Mouse (Mus musculus) liver, postnatal 0 days (tissue): ENCODE data around the gene Samm50. TPM values are rescaled to one million over a fixed set of nuclear protein-coding genes. Genes with fewer than 3 reads are reported as not detected.
A peak's percentile ranks its signal among the peaks of the same experiment; 100 is the strongest.

ENCODE experiments used
- ATAC-seq: fragments of 200-750 bp; cut with Nextera tagmentation; 2 replicates; pipeline ENCODE4 v1.8.0; 2017; ENCODE audit warnings: mild to moderate bottlenecking, moderate library complexity
- DNase-seq: peaks from one replicate; pipeline ENCODE4 v3.0.0-alpha.2; 2016
- H3K27ac ChIP-seq: fragments of 300-500 bp; sonication (generic); 2 replicates; pipeline ENCODE4 v1.5.1; 2014; ENCODE audit warnings: antibody characterized with exemption, moderate library complexity, mild to moderate bottlenecking, low read depth
- H3K27me3 ChIP-seq: fragments of 300-500 bp; sonication (generic); 2 replicates; pipeline ENCODE4 v1.6.1; 2014; ENCODE audit warnings: low read length, control low read depth, mixed read lengths; ENCODE audit not compliant: insufficient read depth
- H3K36me3 ChIP-seq: fragments of 300-500 bp; sonication (generic); replicated peaks from 2 replicates; pipeline ENCODE4 v1.6.1; 2014; ENCODE audit warnings: mild to moderate bottlenecking, control low read depth, low read length, moderate library complexity, mixed read lengths; ENCODE audit not compliant: insufficient read depth
- H3K4me1 ChIP-seq: fragments of 300-500 bp; sonication (generic); 2 replicates; pipeline ENCODE4 v1.6.1; 2014; ENCODE audit warnings: antibody characterized with exemption, mild to moderate bottlenecking, control low read depth; ENCODE audit not compliant: insufficient read depth
- H3K4me2 ChIP-seq: fragments of 300-500 bp; sonication (generic); 2 replicates; pipeline ENCODE4 v1.6.1; 2014; ENCODE audit warnings: low read depth, mild to moderate bottlenecking, low read length, moderate library complexity, mixed read lengths
- H3K4me3 ChIP-seq: fragments of 300-500 bp; sonication (generic); 2 replicates; pipeline ENCODE4 v1.5.1; 2014; ENCODE audit warnings: low read depth, low read length
- H3K9ac ChIP-seq: fragments of 300-500 bp; sonication (generic); replicated peaks from 2 replicates; pipeline ENCODE4 v1.6.1; 2014; ENCODE audit warnings: mild to moderate bottlenecking, moderate library complexity
- H3K9me3 ChIP-seq: fragments of 300-500 bp; sonication (generic); 2 replicates; pipeline ENCODE4 v1.6.1; 2016; ENCODE audit warnings: mild to moderate bottlenecking, control low read depth, low read length, mixed read lengths
- CTCF ChIP-seq: sonication (generic); IDR thresholded peaks from 2 replicates; pipeline ENCODE4 v1.5.1; 2016; ENCODE audit warnings: antibody characterized with exemption, low read depth
- EP300 ChIP-seq: IDR thresholded peaks from 2 replicates; pipeline ENCODE4 v1.6.1; 2016; ENCODE audit warnings: antibody characterized with exemption, low read depth, mild to moderate bottlenecking
- WGBS: fragments of 180-500 bp; shearing (Covaris S2); extraction: QIAGEN DNeasy Blood & Tissue Kit; methylation state at CpG from one replicate; pipeline ENCODE4 v1.1.7; 2014; ENCODE audit not compliant: insufficient replicate concordance; 5-methylcytosine and 5-hydroxymethylcytosine counted together
- polyA plus RNA-seq: library from polyadenylated mRNA; unstranded; fragments of >200 nt; fragmentation: Nextera tagmentation; extraction: Ambion mirVana; gene quantifications from 2 replicates; pipeline ENCODE4 v1.2.1, GENCODE M21; 2015

Gene Samm50
- polyA plus RNA-seq, 1 experiment from 2014 or later = 103 TPM

DNA sequence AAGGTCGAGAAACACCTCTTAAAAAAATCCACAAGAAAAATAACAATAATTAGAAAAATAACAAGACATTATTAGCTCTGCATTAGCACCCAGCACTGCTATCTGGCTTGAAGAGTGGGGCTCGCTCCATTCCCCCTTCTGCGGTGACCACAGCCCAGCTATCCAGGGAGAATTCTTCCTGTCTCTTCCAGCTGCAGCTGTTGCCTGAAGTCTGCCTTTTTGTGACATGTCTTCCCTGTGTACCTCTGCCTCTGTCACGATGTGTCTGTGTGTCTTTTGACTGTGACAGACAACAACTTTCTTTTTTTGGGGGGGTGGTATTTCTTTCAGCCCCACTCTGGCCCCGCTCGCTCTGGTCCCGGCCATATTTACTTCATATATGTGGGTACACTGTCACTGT is 60.6 kb downstream of the Samm50 start:
- DNase-seq (no peak), ATAC-seq (no peak)
- H3K27me3 ChIP-seq = no peaks in the 10 kb centered on the region
- no peak for TF ChIP-seq CTCF
- TF ChIP-seq EP300 = no peak
- no peaks in the 10 kb centered on the region; the same call in 1 of the 2 replicates for H3K36me3 ChIP-seq
- no peak overlapping the region for H3K9ac ChIP-seq
- H3K4me2 ChIP-seq = no peak overlapping the region
- peaks cover 5% of the 10 kb centered on the region; the same call in 1 of the 2 replicates for H3K4me1 ChIP-seq
- no peaks in the 10 kb centered on the region for H3K9me3 ChIP-seq
- WGBS = 85% methylated on average over 7 of the region's 7 CpGs
- H3K4me3 ChIP-seq = no peak overlapping the region
- no peak overlapping the region for H3K27ac ChIP-seq

- no peaks in the 10 kb centered on the region for H3K9me3 ChIP-seq
- no peak overlapping the region for H3K9ac ChIP-seq
- no peak overlapping the region for H3K4me3 ChIP-seq
- DNase-seq (no peak), ATAC-seq (no peak)
- H3K27me3 ChIP-seq = no peaks in the 10 kb centered on the region
- H3K4me2 ChIP-seq = no peak overlapping the region
- H3K4me1 ChIP-seq = peaks cover 5% of the 10 kb centered on the region; the same call in 1 of the 2 replicates
- H3K36me3 ChIP-seq = no peaks in the 10 kb centered on the region; the same call in 1 of the 2 replicates
- 62% methylated on average over 11 of the region's 11 CpGs for WGBS
- H3K27ac ChIP-seq = no peak overlapping the region
- TF ChIP-seq CTCF (no peak), EP300 (no peak)
These were observed 61.7 kb downstream of the Samm50 start for GRCm38 (mm10) chr15:84253757-84254156.

DNA sequence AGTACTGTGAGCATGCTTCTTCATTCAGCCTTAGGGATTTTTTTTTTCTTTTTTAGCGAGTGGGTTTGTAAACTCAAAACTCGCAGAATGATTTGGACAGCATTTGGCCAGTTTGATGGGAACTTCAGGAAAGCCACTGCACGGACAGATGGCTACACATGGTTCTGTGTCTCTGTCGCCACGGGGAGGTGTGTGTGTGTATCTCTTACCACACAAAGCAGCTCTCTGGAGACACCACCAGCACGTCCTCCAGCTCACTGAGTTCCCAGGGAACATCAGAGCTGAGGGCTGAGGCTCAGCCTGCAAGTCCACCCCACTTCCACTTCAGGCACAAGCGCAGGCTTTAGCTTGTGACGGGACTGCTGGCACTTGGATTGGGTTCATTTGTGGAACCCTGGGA is 62.3 kb downstream of the Samm50 start:
- Histone ChIP-seq H3K27me3 (no peaks in the 10 kb centered on the region), H3K4me2 (no peak overlapping the region), H3K4me3 (no peak overlapping the region), H3K4me1 (peaks cover 5% of the 10 kb centered on the region; the same call in 1 of the 2 replicates), H3K27ac (no peak overlapping the region), H3K36me3 (no peaks in the 10 kb centered on the region), H3K9ac (no peak overlapping the region), H3K9me3 (no peaks in the 10 kb centered on the region)
- no peak for TF ChIP-seq EP300
- TF ChIP-seq CTCF = no peak
- DNase-seq = no peak
- 69% methylated on average over 8 of the region's 8 CpGs for WGBS
- ATAC-seq = no peak

DNA sequence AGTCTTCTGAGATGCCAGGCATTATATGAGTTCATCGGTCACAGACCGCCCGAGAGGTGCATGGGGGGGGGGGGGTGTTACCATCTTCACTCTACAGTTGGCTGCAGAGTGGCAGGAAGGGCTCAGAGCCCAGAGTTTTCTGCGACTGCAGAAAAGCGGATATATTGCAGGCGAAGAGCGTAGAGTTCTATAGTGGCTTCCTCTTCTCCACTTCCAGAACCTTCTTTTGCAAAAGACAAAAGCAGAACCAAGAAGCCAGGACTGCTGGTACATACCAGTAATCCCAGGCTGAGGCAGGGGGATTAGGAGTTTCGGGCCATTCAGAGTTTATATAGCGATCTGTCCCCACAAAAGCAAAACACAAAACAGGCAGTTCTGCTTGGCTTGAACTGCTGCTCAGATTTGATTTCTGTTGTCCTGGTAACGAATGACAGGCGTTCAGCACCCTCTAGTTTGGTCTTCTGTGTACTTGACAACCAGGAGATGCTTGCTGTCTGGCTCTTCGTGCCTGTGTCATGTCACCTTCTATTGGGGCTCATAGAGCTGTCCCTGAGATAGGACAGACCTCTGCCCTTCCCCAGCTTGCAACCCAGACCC is 64.3 kb downstream of the Samm50 start:
- H3K27me3 ChIP-seq = no peaks in the 10 kb centered on the region
- H3K27ac ChIP-seq = 0 out of 2 replicates have a peak overlapping the region, but pooled peaks have one; percentile 16
- no peaks in the 10 kb centered on the region for H3K36me3 ChIP-seq
- H3K4me3 ChIP-seq = no peak overlapping the region
- ATAC-seq (peak; percentile 6; the same call in 1 of the 2 replicates), DNase-seq (no peak)
- H3K9ac ChIP-seq = no peak overlapping the region
- 55% methylated on average over 12 of the region's 12 CpGs for WGBS
- no peaks in the 10 kb centered on the region for H3K9me3 ChIP-seq
- no peak overlapping the region for H3K4me2 ChIP-seq
- peaks cover 5% of the 10 kb centered on the region; the same call in 1 of the 2 replicates for H3K4me1 ChIP-seq
- TF ChIP-seq CTCF (no peak), EP300 (no peak)

DNA sequence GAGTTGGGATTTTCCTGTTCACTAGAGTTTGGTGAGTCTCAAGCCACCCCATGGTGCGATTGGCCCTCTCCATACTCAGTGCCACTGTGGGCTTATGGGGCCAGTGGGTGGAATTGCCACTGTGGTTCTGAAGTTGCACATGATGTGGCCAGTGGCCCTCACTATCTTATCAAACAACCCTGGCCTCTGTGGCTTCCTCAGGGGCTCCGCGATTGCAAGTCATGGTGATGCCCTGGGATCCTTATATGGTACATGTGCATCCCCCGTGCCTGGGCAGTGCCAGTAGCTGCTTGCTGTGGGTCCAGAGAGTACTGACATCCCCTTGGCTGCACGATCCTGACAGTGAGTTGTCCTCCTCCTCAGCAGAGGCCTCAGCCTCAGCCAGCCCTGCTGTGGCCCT is 64.8 kb downstream of the Samm50 start:
- H3K36me3 ChIP-seq = no peaks in the 10 kb centered on the region
- no peak for DNase-seq

GRCm38 (mm10) chr15:84258602-84259355 is 66.7 kb downstream of the Samm50 start:
- H3K27me3 ChIP-seq = no peaks in the 10 kb centered on the region
- 78% methylated on average over 9 of the region's 9 CpGs for WGBS
- H3K4me3 ChIP-seq = no peak overlapping the region
- no peaks in the 10 kb centered on the region for H3K36me3 ChIP-seq
- H3K9me3 ChIP-seq = no peaks in the 10 kb centered on the region
- H3K4me1 ChIP-seq = peaks cover 5% of the 10 kb centered on the region; the same call in 1 of the 2 replicates
- ATAC-seq = no peak
- no peak for DNase-seq
- TF ChIP-seq EP300 = no peak
- no peak for TF ChIP-seq CTCF
- H3K4me2 ChIP-seq = no peak overlapping the region
- H3K27ac ChIP-seq = no peak overlapping the region
- no peak overlapping the region for H3K9ac ChIP-seq

More for the DNA sequence above, 64.8 kb downstream of the Samm50 start:
- H3K4me1 ChIP-seq = peaks cover 5% of the 10 kb centered on the region; the same call in 1 of the 2 replicates
- H3K9ac ChIP-seq = no peak overlapping the region
- TF ChIP-seq EP300 = no peak
- no peak for TF ChIP-seq CTCF
- no peak overlapping the region for H3K4me3 ChIP-seq
- no peaks in the 10 kb centered on the region for H3K9me3 ChIP-seq
- peak; percentile 50 for ATAC-seq
- WGBS = 45% methylated on average over 5 of the region's 5 CpGs
- H3K4me2 ChIP-seq = no peak overlapping the region
- 0 out of 2 replicates have a peak overlapping the region, but pooled peaks have one; percentile 16 for H3K27ac ChIP-seq
- H3K27me3 ChIP-seq = no peaks in the 10 kb centered on the region
